Mouse (Mus musculus): ENCODE results near the gene Ttll7. TPM values are rescaled to one million over a fixed set of nuclear protein-coding genes. Genes with fewer than 3 reads are reported as not detected.

The Ttll7 gene
- polyA plus RNA-seq, 1 experiment from 2014 or later = 3.4 TPM

DNA sequence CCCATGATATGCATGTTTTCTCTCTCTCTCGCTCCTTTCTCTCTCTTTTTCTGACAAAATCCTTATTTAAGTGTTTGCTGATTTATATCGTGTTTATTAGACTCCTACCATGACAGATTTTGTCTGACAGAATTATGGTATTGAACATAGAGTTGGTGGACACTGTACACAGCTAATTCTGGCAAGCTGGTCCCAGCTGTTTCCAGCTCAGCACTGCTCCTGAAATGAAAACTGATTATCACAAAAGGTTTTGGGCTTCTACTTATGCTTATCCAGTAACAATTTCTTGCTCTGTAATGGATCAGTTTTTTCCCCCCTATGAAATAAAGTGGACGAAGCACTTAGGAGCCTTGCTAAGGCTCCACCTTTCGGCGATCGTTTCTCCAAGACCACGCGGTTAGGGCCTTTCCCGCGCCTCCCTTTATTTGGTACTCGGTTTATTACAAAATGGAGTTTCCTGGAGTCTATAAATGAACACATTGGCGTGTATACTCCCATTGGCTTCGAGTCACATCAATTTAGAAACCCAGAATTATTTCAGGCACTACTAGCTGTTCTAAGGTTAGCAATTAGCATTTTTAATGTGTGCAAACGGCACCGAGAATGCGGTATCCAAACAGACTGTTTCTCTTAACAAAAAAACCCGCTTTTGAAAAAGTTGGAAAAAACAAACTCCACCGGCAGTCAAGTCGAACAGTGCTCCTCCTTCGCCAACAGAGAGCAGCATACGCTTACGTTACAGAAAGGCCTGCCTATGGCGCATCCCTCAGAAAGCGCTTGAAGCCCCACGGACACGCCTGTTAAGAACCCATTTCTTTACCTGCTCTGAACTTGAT, 141.9 kb downstream of the Ttll7 start:
- no peaks in the 10 kb centered on the region; the same call in 1 of the 2 replicates for H3K4me1 ChIP-seq (ENCODE audit: control insufficient read depth, insufficient read depth, low read length)
- H3K9me3 ChIP-seq (ENCODE audit: control insufficient read depth, low read depth, low read length) = no peaks in the 10 kb centered on the region
- peak overlapping the region; percentile 34 for H3K4me2 ChIP-seq (replicated peaks; ENCODE audit: low read depth, low read length)
- H3K27ac ChIP-seq (ENCODE audit: low read length) = peak overlapping the region; percentile 36; the same call in 1 of the 2 replicates
- no peaks in the 10 kb centered on the region for H3K27me3 ChIP-seq (ENCODE audit: control insufficient read depth, insufficient read depth, low read length)
- WGBS = 36% methylated on average over 26 of the region's 26 CpGs
- H3K9ac ChIP-seq (replicated peaks; ENCODE audit: low read depth, low read length) = no peak overlapping the region
- peak overlapping the region; percentile 16; the same call in 1 of the 2 replicates for H3K4me3 ChIP-seq (ENCODE audit: low read depth, low read length)
- peak; percentile 78; the same call in 1 of the 2 replicates for ATAC-seq (ENCODE audit: insufficient number of reproducible peaks, insufficient read depth, low FRiP score, low read depth)
- H3K36me3 ChIP-seq (ENCODE audit: control insufficient read depth, insufficient read depth, low read length) = no peaks in the 10 kb centered on the region

GRCm38 (mm10) chr3:146994670-146995415, 142.7 kb downstream of the Ttll7 start:
- H3K36me3 ChIP-seq (ENCODE audit: control insufficient read depth, insufficient read depth, low read length) = no peaks in the 10 kb centered on the region
- peak overlapping the region; percentile 34 for H3K4me2 ChIP-seq (replicated peaks; ENCODE audit: low read depth, low read length)
- WGBS = 60% methylated on average over 15 of the region's 15 CpGs
- no peak overlapping the region for H3K27ac ChIP-seq (ENCODE audit: low read length)
- H3K4me1 ChIP-seq (ENCODE audit: control insufficient read depth, insufficient read depth, low read length) = no peaks in the 10 kb centered on the region; the same call in 1 of the 2 replicates
- no peaks in the 10 kb centered on the region for H3K27me3 ChIP-seq (ENCODE audit: control insufficient read depth, insufficient read depth, low read length)
- no peak overlapping the region for H3K4me3 ChIP-seq (ENCODE audit: low read depth, low read length)
- no peaks in the 10 kb centered on the region for H3K9me3 ChIP-seq (ENCODE audit: control insufficient read depth, low read depth, low read length)
- ATAC-seq (ENCODE audit: insufficient number of reproducible peaks, insufficient read depth, low FRiP score, low read depth) = no peak
- no peak overlapping the region for H3K9ac ChIP-seq (replicated peaks; ENCODE audit: low read depth, low read length)

DNA sequence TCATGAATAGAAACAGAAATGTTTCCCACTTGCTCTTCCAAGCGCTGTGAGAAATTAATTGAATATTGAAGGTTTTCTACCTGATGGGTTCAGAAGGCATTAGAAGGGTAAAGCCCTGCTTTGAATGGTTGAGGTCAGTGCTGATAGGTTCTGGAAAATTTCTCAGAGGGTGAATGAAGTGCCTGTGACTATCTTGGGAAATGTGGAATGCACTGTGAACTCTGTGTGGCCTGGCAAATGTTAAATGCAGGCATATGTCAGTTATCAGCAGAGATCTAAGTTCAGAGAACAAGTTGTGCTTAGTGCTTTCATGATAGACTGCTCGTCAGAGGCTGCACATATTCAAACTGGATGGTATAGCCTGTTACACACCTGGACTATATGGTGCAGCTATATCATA, 147.0 kb downstream of the Ttll7 start:
- Histone ChIP-seq H3K9me3 (ENCODE audit: control insufficient read depth, low read depth, low read length) (no peaks in the 10 kb centered on the region), H3K27me3 (ENCODE audit: control insufficient read depth, insufficient read depth, low read length) (no peaks in the 10 kb centered on the region), H3K9ac (replicated peaks; ENCODE audit: low read depth, low read length) (no peak overlapping the region), H3K36me3 (ENCODE audit: control insufficient read depth, insufficient read depth, low read length) (no peaks in the 10 kb centered on the region), H3K4me2 (replicated peaks; ENCODE audit: low read depth, low read length) (no peak overlapping the region), H3K27ac (ENCODE audit: low read length) (no peak overlapping the region), H3K4me3 (ENCODE audit: low read depth, low read length) (no peak overlapping the region), H3K4me1 (ENCODE audit: control insufficient read depth, insufficient read depth, low read length) (no peaks in the 10 kb centered on the region; the same call in 1 of the 2 replicates)
- no peak for ATAC-seq (ENCODE audit: insufficient number of reproducible peaks, insufficient read depth, low FRiP score, low read depth)
- WGBS = 76% methylated on average over 2 of the region's 2 CpGs

GRCm38 (mm10) chr3:147000963-147001362, 148.8 kb downstream of the Ttll7 start:
- Histone ChIP-seq H3K36me3 (ENCODE audit: control insufficient read depth, insufficient read depth, low read length) (no peaks in the 10 kb centered on the region), H3K9ac (replicated peaks; ENCODE audit: low read depth, low read length) (no peak overlapping the region), H3K4me1 (ENCODE audit: control insufficient read depth, insufficient read depth, low read length) (no peaks in the 10 kb centered on the region), H3K27me3 (ENCODE audit: control insufficient read depth, insufficient read depth, low read length) (no peaks in the 10 kb centered on the region), H3K9me3 (ENCODE audit: control insufficient read depth, low read depth, low read length) (no peaks in the 10 kb centered on the region), H3K4me3 (ENCODE audit: low read depth, low read length) (no peak overlapping the region), H3K27ac (ENCODE audit: low read length) (no peak overlapping the region), H3K4me2 (replicated peaks; ENCODE audit: low read depth, low read length) (no peak overlapping the region)
- WGBS = 74% methylated on average over 3 of the region's 3 CpGs
- no peak for ATAC-seq (ENCODE audit: insufficient number of reproducible peaks, insufficient read depth, low FRiP score, low read depth)

DNA sequence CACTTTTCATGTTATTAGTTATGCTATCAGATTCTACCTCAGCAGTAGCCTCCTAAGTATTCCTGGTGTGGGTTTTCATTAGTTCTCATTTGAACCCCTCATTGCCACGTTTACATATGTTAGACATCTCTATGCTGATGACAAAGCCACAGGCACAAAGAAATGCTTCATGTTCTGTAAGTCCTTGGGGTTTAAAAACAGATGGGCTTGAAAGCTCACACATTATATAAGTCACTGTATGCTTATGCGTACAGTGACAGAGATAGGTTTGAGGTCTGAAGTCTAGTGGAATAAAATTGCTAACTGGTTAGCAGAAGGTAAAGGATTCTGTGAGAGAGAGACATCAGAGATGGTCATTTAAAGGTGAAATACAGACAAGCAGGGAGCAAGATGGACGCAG, 149.4 kb downstream of the Ttll7 start:
- ATAC-seq (ENCODE audit: insufficient number of reproducible peaks, insufficient read depth, low FRiP score, low read depth) = no peak
- Histone ChIP-seq H3K36me3 (ENCODE audit: control insufficient read depth, insufficient read depth, low read length) (no peaks in the 10 kb centered on the region), H3K27ac (ENCODE audit: low read length) (no peak overlapping the region), H3K9ac (replicated peaks; ENCODE audit: low read depth, low read length) (no peak overlapping the region), H3K4me2 (replicated peaks; ENCODE audit: low read depth, low read length) (no peak overlapping the region), H3K9me3 (ENCODE audit: control insufficient read depth, low read depth, low read length) (no peaks in the 10 kb centered on the region), H3K4me3 (ENCODE audit: low read depth, low read length) (no peak overlapping the region), H3K27me3 (ENCODE audit: control insufficient read depth, insufficient read depth, low read length) (no peaks in the 10 kb centered on the region), H3K4me1 (ENCODE audit: control insufficient read depth, insufficient read depth, low read length) (no peaks in the 10 kb centered on the region)
- 80% methylated on average over 3 of the region's 3 CpGs for WGBS

GRCm38 (mm10) chr3:147016506-147016905, 164.3 kb downstream of the Ttll7 start:
- ATAC-seq (ENCODE audit: insufficient number of reproducible peaks, insufficient read depth, low FRiP score, low read depth) = no peak
- Histone ChIP-seq H3K4me1 (ENCODE audit: control insufficient read depth, insufficient read depth, low read length) (no peaks in the 10 kb centered on the region), H3K4me3 (ENCODE audit: low read depth, low read length) (no peak overlapping the region), H3K27ac (ENCODE audit: low read length) (no peak overlapping the region), H3K4me2 (replicated peaks; ENCODE audit: low read depth, low read length) (no peak overlapping the region), H3K36me3 (ENCODE audit: control insufficient read depth, insufficient read depth, low read length) (no peaks in the 10 kb centered on the region), H3K9me3 (ENCODE audit: control insufficient read depth, low read depth, low read length) (no peaks in the 10 kb centered on the region), H3K9ac (replicated peaks; ENCODE audit: low read depth, low read length) (no peak overlapping the region), H3K27me3 (ENCODE audit: control insufficient read depth, insufficient read depth, low read length) (no peaks in the 10 kb centered on the region)
- 87% methylated on average over 6 of the region's 6 CpGs for WGBS

DNA sequence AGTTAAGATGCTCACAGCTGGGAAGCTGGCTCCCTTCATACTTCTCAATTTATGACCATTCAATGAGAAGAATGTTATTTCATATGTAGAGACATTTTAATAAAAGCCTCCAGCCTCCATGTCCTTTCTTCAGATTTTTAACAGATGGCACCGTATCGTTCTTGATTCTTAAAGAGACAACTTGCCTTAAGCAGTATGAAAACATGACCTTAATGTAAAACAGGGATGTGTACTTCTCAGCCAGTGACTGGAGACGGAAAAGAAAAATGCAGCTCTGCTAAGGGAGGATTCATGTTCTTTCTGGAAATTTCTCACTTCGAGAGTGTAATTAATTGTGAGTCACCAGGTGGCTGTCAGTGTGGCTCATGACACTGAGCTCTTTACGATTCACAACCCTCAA, 167.3 kb downstream of the Ttll7 start:
- H3K9ac ChIP-seq (replicated peaks; ENCODE audit: low read depth, low read length) = no peak overlapping the region
- H3K4me3 ChIP-seq (ENCODE audit: low read depth, low read length) = no peak overlapping the region
- H3K4me2 ChIP-seq (replicated peaks; ENCODE audit: low read depth, low read length) = no peak overlapping the region
- H3K4me1 ChIP-seq (ENCODE audit: control insufficient read depth, insufficient read depth, low read length) = no peaks in the 10 kb centered on the region
- no peaks in the 10 kb centered on the region for H3K36me3 ChIP-seq (ENCODE audit: control insufficient read depth, insufficient read depth, low read length)
- no peaks in the 10 kb centered on the region for H3K9me3 ChIP-seq (ENCODE audit: control insufficient read depth, low read depth, low read length)
- no peak for ATAC-seq (ENCODE audit: insufficient number of reproducible peaks, insufficient read depth, low FRiP score, low read depth)
- 63% methylated on average over 5 of the region's 5 CpGs for WGBS
- H3K27ac ChIP-seq (ENCODE audit: low read length) = no peak overlapping the region
- no peaks in the 10 kb centered on the region for H3K27me3 ChIP-seq (ENCODE audit: control insufficient read depth, insufficient read depth, low read length)

DNA sequence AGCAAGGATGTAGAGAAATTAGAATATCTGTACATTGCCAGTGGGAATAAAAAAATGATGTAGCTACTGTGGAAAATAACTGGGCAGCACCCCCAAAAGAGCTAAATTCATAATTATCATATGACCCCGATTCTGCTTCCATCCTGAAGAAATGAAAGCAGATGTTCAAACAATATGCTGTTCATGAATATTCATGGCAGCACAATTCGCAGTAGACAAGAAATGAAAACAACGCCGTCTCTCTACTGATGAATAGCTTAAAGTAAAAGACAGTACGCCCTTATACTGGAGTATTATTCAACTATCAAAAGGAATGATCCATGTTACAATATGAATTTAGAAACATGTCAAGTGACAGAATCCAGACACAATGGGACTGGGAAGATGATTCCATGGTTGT, 174.1 kb downstream of the Ttll7 start:
- Histone ChIP-seq H3K4me3 (ENCODE audit: low read depth, low read length) (no peak overlapping the region), H3K4me1 (ENCODE audit: control insufficient read depth, insufficient read depth, low read length) (no peaks in the 10 kb centered on the region), H3K36me3 (ENCODE audit: control insufficient read depth, insufficient read depth, low read length) (no peaks in the 10 kb centered on the region), H3K27me3 (ENCODE audit: control insufficient read depth, insufficient read depth, low read length) (no peaks in the 10 kb centered on the region), H3K4me2 (replicated peaks; ENCODE audit: low read depth, low read length) (no peak overlapping the region), H3K27ac (ENCODE audit: low read length) (no peak overlapping the region), H3K9ac (replicated peaks; ENCODE audit: low read depth, low read length) (no peak overlapping the region), H3K9me3 (ENCODE audit: control insufficient read depth, low read depth, low read length) (no peaks in the 10 kb centered on the region)
- ATAC-seq (ENCODE audit: insufficient number of reproducible peaks, insufficient read depth, low FRiP score, low read depth) = no peak
- WGBS = 95% methylated on average over 5 of the region's 5 CpGs
